Mouse (Mus musculus): ENCODE measurements around the gene Itpr3. TPM values are rescaled to one million over a fixed set of nuclear protein-coding genes. Genes with fewer than 3 reads are reported as not detected.

The Itpr3 gene
- polyA plus RNA-seq, 1 experiment from 2014 or later: 6.1 TPM

DNA sequence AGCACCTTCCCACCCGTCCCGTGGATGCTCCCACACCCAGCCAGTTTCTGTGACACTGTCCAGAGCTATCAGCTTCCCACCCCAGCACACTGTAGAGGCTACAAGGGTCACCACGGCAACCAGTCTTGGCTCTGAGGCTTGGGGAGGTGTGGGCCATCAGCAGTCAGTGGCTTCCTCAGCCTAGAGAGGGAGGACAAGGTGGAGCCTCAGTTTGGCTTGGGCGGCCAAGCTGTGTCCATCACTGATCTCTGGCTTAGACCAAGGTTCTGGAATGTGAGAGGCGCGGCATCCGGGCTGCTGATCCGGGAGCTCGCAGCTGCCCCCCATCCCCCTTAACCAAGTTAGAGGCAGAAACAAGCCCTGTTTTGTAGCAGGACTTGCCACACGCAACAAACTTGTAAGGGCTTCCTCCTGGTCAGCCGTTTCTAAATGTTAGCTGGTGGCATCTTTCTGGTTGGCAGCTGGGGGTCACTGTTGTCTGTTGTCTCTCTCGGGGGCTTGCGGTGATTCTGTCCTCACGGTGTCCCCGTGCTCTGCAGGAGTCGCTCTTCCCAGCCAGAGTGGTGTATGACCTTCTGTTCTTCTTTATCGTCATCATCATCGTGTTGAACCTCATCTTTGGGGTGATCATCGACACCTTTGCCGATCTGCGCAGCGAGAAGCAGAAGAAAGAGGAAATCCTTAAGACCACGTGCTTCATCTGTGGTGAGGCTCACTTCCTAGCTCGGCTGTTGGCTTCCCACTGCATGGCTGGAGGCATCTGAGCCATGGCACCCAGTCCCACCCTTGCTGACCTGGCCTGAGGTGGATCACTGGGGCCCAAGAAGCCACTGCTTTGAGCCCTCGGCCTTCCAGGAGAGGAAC is 61.8 kb downstream of the Itpr3 start:
- H3K9ac ChIP-seq (ENCODE audit: low read length): no peak overlapping the region
- no peak overlapping the region for H3K27ac ChIP-seq (ENCODE audit: low read length)
- H3K4me2 ChIP-seq (ENCODE audit: low read depth, low read length): no peak overlapping the region
- H3K4me1 ChIP-seq (replicated peaks; ENCODE audit: control insufficient read depth, insufficient read depth, low read length): no peaks in the 10 kb centered on the region; the same call in 1 of the 2 replicates
- no peaks in the 10 kb centered on the region for H3K9me3 ChIP-seq (ENCODE audit: control insufficient read depth, low read length)
- no peak overlapping the region for H3K4me3 ChIP-seq (ENCODE audit: low read length)
- ATAC-seq (ENCODE audit: low read depth): peak; percentile 37; the same call in 1 of the 2 replicates
- no peaks in the 10 kb centered on the region for H3K27me3 ChIP-seq (ENCODE audit: control insufficient read depth, insufficient read depth, low read depth, low read length)
- WGBS: 77% methylated on average over 25 of the region's 25 CpGs
- H3K36me3 ChIP-seq (ENCODE audit: control insufficient read depth, insufficient read depth, low read length): peaks cover 22% of the 10 kb centered on the region

DNA sequence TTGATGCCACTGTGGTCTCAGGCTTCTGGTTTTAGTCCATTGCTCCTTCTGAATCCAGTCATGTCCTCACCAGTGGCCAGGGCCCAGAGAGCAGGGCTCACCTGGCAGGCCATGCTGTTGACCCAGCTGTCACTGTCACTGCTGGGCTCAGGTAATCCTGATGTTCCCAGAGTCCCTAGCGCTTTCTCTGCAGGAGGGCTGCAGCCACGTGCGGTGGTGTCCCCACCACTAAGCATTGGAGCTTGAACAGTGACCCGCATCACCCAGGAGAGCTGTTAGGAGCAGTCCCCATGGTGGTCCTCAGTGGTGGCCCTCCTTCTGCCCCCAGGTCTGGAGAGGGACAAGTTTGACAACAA is 62.4 kb downstream of the Itpr3 start:
- Histone ChIP-seq H3K27ac (ENCODE audit: low read length) (no peak overlapping the region), H3K27me3 (ENCODE audit: control insufficient read depth, insufficient read depth, low read depth, low read length) (no peaks in the 10 kb centered on the region), H3K4me3 (ENCODE audit: low read length) (no peak overlapping the region), H3K4me2 (ENCODE audit: low read depth, low read length) (no peak overlapping the region), H3K9me3 (ENCODE audit: control insufficient read depth, low read length) (no peaks in the 10 kb centered on the region), H3K4me1 (replicated peaks; ENCODE audit: control insufficient read depth, insufficient read depth, low read length) (no peaks in the 10 kb centered on the region; the same call in 1 of the 2 replicates), H3K36me3 (ENCODE audit: control insufficient read depth, insufficient read depth, low read length) (peaks cover 22% of the 10 kb centered on the region), H3K9ac (ENCODE audit: low read length) (no peak overlapping the region)
- no peak for ATAC-seq (ENCODE audit: low read depth)
- 77% methylated on average over 4 of the region's 4 CpGs for WGBS

DNA sequence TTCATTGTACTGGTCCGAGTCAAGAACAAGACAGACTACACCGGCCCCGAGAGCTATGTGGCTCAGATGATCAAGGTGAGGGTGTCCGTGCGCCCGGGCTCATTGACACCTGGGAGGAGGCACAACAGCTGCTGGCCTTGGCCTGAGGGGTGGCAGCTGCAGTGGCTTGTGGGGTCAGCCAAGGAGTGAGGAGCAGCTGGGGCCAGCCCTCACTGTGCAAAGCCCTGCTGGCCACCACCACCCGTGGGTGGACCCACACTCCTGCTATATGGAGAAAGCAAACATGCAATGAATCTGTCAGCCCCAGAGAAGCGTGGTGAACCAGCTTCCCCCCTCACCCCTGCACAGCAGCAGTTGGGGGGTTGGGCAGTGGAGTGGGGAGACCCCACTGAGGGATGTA is 62.9 kb downstream of the Itpr3 start:
- Histone ChIP-seq H3K4me1 (replicated peaks; ENCODE audit: control insufficient read depth, insufficient read depth, low read length) (no peaks in the 10 kb centered on the region; the same call in 1 of the 2 replicates), H3K36me3 (ENCODE audit: control insufficient read depth, insufficient read depth, low read length) (peaks cover 20% of the 10 kb centered on the region), H3K27me3 (ENCODE audit: control insufficient read depth, insufficient read depth, low read depth, low read length) (no peaks in the 10 kb centered on the region), H3K4me2 (ENCODE audit: low read depth, low read length) (no peak overlapping the region), H3K9ac (ENCODE audit: low read length) (no peak overlapping the region), H3K27ac (ENCODE audit: low read length) (no peak overlapping the region), H3K4me3 (ENCODE audit: low read length) (no peak overlapping the region), H3K9me3 (ENCODE audit: control insufficient read depth, low read length) (no peaks in the 10 kb centered on the region)
- WGBS: 68% methylated on average over 8 of the region's 8 CpGs
- ATAC-seq (ENCODE audit: low read depth): no peak

DNA sequence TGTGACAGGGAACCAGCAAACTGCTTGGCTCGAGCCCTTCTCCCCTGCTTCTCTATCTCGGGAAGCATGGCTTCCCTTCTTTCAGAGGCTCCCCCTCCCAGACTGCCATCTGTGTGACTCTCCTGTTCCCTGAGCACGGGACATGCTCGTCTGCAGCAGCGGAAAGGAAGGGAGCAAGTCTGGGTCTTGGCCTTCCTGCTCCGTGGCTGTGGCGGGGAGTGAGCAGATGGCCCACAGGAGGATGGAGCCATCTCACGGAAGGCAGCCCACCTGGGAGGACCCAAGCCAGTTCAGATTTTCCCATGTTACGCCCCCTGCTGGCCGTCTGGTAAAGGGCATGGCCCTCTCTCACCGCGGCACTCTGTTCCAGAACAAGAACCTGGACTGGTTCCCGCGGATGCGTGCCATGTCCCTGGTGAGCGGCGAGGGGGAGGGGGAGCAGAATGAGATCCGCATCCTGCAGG is 63.5 kb downstream of the Itpr3 start:
- 11% methylated on average over 18 of the region's 18 CpGs for WGBS
- Histone ChIP-seq H3K36me3 (ENCODE audit: control insufficient read depth, insufficient read depth, low read length) (peaks cover 20% of the 10 kb centered on the region), H3K27me3 (ENCODE audit: control insufficient read depth, insufficient read depth, low read depth, low read length) (no peaks in the 10 kb centered on the region), H3K27ac (ENCODE audit: low read length) (no peak overlapping the region), H3K4me1 (replicated peaks; ENCODE audit: control insufficient read depth, insufficient read depth, low read length) (peaks cover 2% of the 10 kb centered on the region; the same call in 1 of the 2 replicates), H3K9ac (ENCODE audit: low read length) (no peak overlapping the region), H3K4me2 (ENCODE audit: low read depth, low read length) (no peak overlapping the region), H3K4me3 (ENCODE audit: low read length) (no peak overlapping the region), H3K9me3 (ENCODE audit: control insufficient read depth, low read length) (no peaks in the 10 kb centered on the region)
- ATAC-seq (ENCODE audit: low read depth): no peak

DNA sequence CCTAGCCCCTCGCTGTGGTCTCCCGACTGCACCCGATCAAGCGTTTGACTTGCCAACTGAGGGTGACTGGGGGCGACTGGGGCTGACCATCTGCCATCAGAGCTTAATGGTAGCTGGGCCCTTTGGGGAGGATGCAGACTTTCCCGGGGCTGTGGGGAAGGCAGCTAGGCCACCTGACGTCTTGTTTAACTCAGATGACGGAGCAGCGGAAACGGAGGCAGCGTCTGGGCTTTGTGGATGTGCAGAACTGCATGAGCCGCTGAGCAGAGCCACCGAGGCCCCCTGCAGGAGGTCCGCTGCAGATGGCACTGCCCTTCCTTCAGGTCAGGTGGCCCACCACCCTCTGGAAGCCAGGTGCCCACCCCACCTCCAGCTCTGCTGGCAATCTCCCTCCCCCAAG is 64.2 kb downstream of the Itpr3 start:
- H3K9me3 ChIP-seq (ENCODE audit: control insufficient read depth, low read length): no peaks in the 10 kb centered on the region
- 58% methylated on average over 14 of the region's 14 CpGs for WGBS
- H3K36me3 ChIP-seq (ENCODE audit: control insufficient read depth, insufficient read depth, low read length): peaks cover 18% of the 10 kb centered on the region
- peaks cover 2% of the 10 kb centered on the region; the same call in 1 of the 2 replicates for H3K4me1 ChIP-seq (replicated peaks; ENCODE audit: control insufficient read depth, insufficient read depth, low read length)
- H3K4me3 ChIP-seq (ENCODE audit: low read length): no peak overlapping the region
- H3K27ac ChIP-seq (ENCODE audit: low read length): no peak overlapping the region
- ATAC-seq (ENCODE audit: low read depth): no peak
- H3K27me3 ChIP-seq (ENCODE audit: control insufficient read depth, insufficient read depth, low read depth, low read length): no peaks in the 10 kb centered on the region
- no peak overlapping the region for H3K4me2 ChIP-seq (ENCODE audit: low read depth, low read length)
- H3K9ac ChIP-seq (ENCODE audit: low read length): no peak overlapping the region

DNA sequence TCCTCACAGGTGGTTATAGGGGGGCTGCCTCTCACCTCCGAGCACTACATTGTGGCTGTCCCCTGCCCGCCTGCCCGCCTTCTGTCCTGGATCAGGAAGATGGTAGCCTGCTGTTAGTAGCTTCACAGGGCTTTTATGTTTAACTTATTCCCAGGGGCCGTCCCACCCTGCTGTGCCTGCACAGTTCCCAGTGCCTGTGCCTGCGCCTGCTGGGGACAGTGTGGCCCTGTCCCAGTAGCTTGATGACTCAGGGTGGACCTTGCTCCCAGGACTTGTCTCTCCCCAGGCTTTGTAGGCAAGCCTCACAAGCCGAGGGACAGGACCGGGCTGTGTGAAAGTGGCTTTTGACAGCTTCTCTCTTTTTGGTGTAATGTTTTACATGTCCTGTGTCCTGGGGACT is 64.7 kb downstream of the Itpr3 start:
- Histone ChIP-seq H3K27ac (ENCODE audit: low read length) (no peak overlapping the region), H3K27me3 (ENCODE audit: control insufficient read depth, insufficient read depth, low read depth, low read length) (no peaks in the 10 kb centered on the region), H3K4me3 (ENCODE audit: low read length) (no peak overlapping the region), H3K4me2 (ENCODE audit: low read depth, low read length) (no peak overlapping the region), H3K4me1 (replicated peaks; ENCODE audit: control insufficient read depth, insufficient read depth, low read length) (peaks cover 2% of the 10 kb centered on the region; the same call in 1 of the 2 replicates), H3K9ac (ENCODE audit: low read length) (no peak overlapping the region), H3K9me3 (ENCODE audit: control insufficient read depth, low read length) (no peaks in the 10 kb centered on the region), H3K36me3 (ENCODE audit: control insufficient read depth, insufficient read depth, low read length) (peaks cover 16% of the 10 kb centered on the region)
- WGBS: 79% methylated on average over 7 of the region's 7 CpGs
- no peak for ATAC-seq (ENCODE audit: low read depth)

DNA sequence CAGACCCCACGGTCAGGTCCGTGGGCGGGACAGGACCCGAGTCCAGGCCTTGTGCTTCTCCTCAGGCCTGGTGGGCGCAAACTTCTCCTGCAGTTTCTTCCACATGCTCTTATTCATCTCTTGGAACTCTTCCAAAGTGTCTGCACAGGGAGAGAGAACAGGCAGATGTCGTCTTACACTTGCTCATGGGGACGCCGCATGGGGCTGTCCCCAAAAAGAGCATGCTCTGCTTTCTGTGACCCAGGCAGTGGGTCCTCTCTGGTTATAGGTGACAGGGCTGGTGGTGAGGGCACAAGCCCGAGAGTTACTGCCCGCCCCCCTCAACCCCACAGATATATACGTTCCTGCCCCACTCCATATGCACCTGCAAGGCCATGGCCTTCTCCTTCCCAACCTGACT is 65.6 kb downstream of the Itpr3 start:
- Histone ChIP-seq H3K9me3 (ENCODE audit: control insufficient read depth, low read length) (no peaks in the 10 kb centered on the region), H3K36me3 (ENCODE audit: control insufficient read depth, insufficient read depth, low read length) (peaks cover 16% of the 10 kb centered on the region), H3K9ac (ENCODE audit: low read length) (no peak overlapping the region), H3K4me3 (ENCODE audit: low read length) (no peak overlapping the region), H3K27ac (ENCODE audit: low read length) (no peak overlapping the region), H3K4me1 (replicated peaks; ENCODE audit: control insufficient read depth, insufficient read depth, low read length) (peaks cover 2% of the 10 kb centered on the region; the same call in 1 of the 2 replicates), H3K27me3 (ENCODE audit: control insufficient read depth, insufficient read depth, low read depth, low read length) (no peaks in the 10 kb centered on the region), H3K4me2 (ENCODE audit: low read depth, low read length) (no peak overlapping the region)
- 81% methylated on average over 11 of the region's 11 CpGs for WGBS
- no peak for ATAC-seq (ENCODE audit: low read depth)

DNA sequence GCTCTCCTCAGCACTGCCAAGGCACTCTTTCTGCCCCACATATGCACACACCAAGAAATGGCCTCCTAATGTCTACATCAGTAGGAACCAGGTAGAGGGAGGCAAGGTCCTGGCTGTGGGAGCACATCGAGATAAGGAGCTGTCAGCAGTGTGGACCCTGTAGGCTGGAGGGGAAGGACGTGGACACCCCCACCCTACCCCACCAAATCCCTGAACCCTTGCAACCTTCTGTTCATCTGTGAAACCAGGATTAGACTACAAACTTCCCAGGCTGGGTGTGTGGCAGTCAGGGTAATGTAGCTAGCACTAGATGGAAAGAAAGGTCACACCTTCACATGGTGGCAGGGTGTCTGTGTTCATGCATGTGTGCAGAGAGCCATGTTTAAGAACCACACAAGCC is 66.0 kb downstream of the Itpr3 start:
- Histone ChIP-seq H3K9me3 (ENCODE audit: control insufficient read depth, low read length) (no peaks in the 10 kb centered on the region), H3K9ac (ENCODE audit: low read length) (no peak overlapping the region), H3K4me2 (ENCODE audit: low read depth, low read length) (no peak overlapping the region), H3K27ac (ENCODE audit: low read length) (no peak overlapping the region), H3K27me3 (ENCODE audit: control insufficient read depth, insufficient read depth, low read depth, low read length) (no peaks in the 10 kb centered on the region), H3K4me1 (replicated peaks; ENCODE audit: control insufficient read depth, insufficient read depth, low read length) (peaks cover 2% of the 10 kb centered on the region; the same call in 1 of the 2 replicates), H3K36me3 (ENCODE audit: control insufficient read depth, insufficient read depth, low read length) (peaks cover 14% of the 10 kb centered on the region), H3K4me3 (ENCODE audit: low read length) (no peak overlapping the region)
- no peak for ATAC-seq (ENCODE audit: low read depth)
- WGBS: 91% methylated on average over 2 of the region's 2 CpGs

DNA sequence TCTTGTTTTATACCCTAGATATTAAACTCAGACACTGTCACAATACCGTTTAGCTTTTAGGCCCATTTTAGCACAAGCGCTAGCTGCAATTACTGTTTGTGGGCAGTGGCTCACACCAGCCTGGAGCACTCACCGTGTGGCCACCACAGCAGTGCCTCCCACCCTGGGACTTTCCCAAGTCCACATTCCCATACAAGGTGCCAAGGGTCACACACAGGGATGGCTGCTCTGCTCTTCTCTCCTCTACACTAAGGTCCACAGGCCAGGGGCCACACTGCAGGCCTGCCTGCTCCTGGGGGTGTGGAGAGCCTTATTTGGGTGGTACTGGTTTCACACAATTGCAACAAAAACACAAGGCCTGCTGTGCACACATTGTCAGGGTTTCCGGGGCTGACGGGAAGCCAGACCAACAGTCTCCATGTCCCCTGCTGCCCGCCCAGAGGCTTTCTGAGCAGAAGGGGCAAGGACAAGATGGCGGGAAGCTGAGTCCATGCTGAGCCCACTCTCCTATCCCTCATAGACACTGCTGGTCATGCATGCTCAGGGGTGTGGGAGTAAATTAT is 66.8 kb downstream of the Itpr3 start:
- no peak overlapping the region for H3K4me3 ChIP-seq (ENCODE audit: low read length)
- no peaks in the 10 kb centered on the region for H3K27me3 ChIP-seq (ENCODE audit: control insufficient read depth, insufficient read depth, low read depth, low read length)
- peaks cover 13% of the 10 kb centered on the region for H3K36me3 ChIP-seq (ENCODE audit: control insufficient read depth, insufficient read depth, low read length)
- H3K9me3 ChIP-seq (ENCODE audit: control insufficient read depth, low read length): no peaks in the 10 kb centered on the region
- H3K27ac ChIP-seq (ENCODE audit: low read length): no peak overlapping the region
- 89% methylated on average over 7 of the region's 7 CpGs for WGBS
- no peak overlapping the region for H3K4me2 ChIP-seq (ENCODE audit: low read depth, low read length)
- ATAC-seq (ENCODE audit: low read depth): no peak
- no peak overlapping the region for H3K9ac ChIP-seq (ENCODE audit: low read length)
- peaks cover 2% of the 10 kb centered on the region; the same call in 1 of the 2 replicates for H3K4me1 ChIP-seq (replicated peaks; ENCODE audit: control insufficient read depth, insufficient read depth, low read length)
